Mouse (Mus musculus) hindlimb bud, embryonic 11.5 days (tissue): ENCODE measurements around the gene Csad.

Experiments
- DNase-seq: peaks from one replicate; pipeline ENCODE4 v3.0.0-alpha.2; 2012; ENCODE audit warnings: low read depth, low spot score; ENCODE audit errors: extremely low spot score

Gene Csad

DNA sequence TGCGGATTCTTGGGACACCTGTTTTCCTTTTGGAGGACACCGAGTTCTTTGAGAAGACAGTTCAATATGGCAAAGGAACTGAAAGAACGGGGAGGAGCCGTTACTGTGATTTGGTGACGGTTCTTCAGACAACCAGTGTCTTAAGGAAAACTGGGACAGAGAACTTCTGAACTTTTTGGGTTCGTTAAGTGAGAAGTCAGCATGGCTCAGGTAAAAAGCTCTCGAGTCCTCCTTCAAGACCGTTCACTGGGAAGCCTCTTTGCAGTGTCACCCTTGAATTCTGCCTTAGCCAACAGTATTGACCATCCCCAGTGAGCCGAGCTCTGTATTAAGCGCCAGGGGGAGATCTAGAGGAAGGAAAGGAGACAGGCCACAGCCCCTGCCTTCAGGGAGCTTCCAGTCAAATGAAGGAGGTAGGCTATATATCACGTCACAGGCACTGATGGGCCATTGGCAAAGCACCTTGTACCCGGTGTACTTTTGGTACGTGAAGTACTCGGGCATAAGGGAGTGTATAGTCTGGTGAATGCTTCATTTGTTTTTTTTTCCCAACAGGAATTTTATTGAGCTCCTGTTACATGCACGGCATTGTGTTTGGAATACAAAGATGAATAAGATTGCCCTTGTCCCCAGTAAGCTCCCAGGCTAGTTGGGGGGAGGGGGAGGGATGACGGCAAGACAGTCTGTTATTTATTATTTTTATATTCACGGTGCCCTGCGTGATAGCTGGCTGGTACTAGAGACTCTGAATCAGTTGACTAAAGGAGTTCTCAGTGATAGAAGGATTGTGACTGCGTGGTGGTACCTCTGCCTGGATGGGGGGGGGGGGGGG, at the start of gene Csad:
Csad (minus strand) TSS at position 51 of the 832 bp plus-strand sequence.
- DNase-seq: no peak

DNA sequence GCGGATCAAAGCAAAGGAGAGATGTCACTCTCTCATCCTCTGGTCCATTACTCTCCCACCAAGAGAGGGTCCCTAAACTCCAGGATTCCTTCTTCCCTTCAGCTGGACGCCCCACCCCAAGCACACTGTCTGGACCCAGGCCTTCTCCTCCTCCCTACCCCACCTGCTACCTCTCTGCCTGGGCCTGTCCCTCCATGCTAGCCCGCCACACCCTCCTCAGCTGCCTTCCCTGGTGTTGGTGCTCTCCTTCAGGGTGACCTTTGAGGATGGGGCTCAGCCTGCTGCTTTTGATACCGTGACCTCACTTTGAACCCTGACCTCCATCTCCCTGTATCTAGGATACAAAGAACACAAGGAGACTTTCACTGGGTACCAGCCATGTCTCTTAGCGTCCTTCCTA, 46.0 kb upstream of the Csad start:
- DNase-seq: no peak

DNA sequence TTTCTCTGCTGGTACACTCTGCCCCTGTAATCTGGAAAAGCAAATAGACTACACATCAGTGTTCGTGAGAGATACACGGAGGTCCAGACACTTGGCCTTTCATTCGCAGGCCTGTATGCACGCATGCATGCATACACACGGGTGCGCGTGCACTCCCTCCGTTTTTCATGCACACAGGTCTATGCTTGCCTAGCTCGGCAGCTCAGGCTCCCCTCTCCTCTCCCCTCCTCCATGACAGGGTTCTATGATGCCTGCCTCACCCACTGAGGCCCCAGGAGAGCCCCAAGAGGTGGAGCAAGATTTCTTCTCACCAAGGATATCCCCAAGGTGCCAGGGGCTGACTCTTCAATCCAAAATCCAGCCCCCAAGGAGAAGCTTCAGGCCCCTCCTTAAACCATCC, 45.4 kb upstream of the Csad start:
- DNase-seq: no peak

DNA sequence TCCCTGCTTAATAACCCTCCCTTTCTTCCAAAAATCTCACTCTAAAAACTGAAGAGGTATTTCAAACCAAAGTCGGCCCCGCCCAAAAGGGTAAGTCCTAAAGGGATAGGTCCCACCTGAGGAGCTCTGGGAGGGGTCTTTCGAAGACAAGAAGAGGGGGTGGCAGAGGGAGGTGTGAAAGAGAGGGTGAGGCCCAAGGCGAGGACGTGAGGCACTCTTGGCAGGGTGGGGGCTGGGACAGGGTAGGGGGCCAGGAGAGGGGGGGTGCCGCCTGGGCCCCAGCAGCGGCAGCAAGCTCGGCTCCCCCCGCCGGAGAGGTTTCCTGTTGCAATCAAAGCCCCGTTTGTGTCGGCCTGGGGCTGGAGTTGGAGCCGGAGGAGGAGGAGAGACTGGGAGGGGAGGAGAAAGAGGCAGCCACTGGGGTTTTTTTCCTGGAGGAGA, 44.7 kb upstream of the Csad start:
- DNase-seq: no peak

DNA sequence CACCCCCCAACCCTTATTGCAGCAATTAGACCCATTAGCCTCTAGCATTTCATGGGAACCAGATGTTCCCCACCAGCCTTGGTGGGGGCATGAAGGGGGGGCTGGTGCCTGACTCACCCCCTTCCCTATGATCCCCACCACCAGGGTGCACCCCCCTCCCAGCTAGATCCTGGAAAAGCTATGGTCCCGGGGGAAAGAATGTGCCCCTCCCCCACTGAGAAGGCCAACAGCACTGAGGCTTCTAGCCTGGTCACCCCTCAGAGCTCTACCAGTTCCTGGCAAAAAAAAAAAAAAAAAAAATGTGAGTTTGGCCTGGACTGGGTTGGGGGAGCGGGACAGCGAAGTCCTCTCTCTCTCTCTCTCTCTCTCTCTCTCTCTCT, 44.3 kb upstream of the Csad start:
- DNase-seq: no peak

DNA sequence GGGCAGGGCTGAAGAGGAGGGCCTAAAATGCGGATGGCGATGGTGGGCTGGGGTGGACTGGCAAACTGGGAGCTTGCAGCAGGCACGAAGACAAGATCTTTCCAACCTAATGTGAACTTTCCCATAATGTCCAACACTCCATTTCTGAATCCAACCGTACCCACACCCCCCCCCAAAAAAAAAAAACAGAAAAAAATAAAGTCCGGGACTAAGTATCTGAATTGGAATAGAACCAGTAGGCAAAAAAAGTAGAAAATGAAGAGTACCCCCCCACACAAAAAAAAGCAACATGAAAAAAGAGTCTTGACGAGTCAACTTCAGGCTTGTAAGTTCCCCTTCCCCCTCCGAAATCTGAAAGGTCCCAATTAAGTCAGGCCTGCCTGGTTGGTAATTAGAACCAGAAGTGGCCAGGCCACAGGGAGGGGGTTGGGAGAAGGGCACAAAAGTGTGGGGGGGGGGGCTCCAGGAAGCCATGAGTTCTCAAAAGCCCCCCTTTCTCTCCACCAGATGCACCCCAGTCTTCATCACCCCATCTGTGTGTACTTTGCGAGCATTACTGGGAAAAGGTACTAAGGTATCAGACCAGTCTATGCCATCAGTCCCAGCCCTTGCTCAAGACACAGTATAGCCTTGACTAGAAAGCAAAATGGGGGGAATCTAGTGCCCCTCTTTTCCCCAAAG, 43.7 kb upstream of the Csad start:
- no peak for DNase-seq

DNA sequence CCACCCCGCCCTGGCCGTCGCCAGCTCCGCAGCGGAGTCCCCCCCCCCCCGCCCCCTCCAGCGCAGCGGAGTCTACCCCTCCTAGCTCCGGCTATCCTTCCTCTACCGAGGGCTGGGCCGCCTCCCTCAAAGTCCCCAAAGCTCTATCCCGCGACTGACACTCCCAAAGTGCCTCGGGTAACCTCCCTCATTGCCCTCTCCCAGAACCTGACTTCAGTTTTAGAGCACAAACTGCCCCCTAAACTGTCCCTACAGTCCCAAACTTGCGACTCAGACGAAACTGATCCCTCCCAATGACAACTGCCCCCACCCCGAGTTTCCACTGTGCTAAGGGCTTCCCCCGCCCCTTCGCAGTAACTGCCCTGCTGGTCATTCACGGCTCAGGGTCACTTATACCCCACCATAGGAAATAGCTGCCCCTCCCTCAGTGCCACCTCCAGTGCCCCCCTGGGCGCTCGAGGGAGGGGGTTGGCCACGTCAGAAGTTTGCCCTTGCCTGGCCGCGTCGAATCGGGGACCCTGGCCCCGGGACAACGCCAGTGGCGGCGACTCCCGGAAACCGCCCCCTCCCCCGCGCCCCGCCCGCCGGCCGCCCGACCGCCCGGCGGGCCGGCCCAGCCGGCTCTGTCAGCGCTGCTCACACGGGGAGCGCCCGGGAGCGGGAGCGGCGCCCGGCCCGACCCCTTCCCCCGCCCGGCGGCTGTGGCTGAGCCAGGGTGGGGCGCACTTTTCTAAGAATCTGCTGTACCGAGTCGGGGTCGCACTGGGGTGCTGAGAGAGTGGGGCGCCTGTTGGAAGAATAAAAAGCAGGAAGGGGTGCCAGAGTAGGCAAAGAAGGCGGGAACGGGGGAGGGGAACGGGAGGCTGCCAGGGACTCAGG, 43.0 kb upstream of the Csad start:
- no peak for DNase-seq

DNA sequence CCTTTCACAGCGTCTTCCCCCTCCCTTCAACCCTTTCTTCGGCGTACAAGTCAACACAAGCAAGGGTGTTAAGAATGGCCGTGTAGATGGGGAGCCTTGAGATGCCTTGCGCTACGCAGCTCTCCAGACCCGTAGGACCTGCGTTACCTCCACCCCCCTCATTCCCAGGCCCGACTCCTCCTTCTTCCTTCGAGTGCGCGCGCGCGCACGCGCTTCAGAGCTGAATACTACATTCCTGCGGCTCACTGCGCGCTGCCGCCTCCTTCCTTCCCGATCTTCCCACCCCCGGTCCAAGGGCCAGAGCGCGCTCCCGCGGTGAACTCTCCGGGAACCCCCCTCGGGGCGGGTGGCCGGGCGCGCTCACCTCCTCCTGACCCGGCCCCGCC, 42.3 kb upstream of the Csad start:
- peak; percentile 91 for DNase-seq

DNA sequence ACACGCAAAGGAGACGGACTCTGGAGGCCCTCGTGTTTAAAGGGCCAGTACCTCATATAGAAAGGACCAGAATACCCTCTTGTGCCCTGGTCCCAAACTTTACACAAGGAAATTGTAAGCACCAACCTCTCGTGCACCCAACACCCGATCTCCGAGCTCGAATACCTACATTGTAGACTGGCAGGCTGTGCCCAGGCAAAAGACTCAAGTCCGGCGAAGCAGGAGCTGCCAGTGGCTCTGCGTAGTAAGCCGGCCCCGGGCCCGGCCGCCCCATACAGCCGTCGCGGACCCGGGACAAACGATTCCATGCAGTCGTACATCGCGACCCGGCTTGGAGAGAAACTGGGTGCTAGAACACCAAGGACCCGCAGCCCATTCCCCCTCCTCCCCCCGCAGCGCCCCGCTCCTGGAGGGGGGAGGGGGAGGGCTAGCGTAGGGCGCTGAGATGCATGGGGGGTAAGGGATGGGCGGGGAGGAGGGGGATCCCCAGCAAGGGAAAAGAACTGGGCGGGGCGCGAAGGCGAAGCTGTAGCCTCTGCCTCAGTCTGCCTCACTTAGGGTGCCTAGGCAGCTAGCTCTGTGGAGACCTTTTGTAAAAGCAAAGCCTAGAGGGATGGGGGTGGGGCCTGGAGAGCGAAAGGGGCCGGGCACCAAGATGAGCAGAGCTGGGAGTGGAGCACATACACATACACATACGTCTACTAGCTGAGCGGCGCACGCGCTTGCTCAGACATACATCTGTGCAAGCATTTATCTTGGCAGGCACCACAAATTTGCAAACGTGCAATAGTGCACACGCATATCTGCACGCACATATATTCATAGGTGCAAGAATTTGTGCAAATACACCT, 41.6 kb upstream of the Csad start:
- no peak for DNase-seq

DNA sequence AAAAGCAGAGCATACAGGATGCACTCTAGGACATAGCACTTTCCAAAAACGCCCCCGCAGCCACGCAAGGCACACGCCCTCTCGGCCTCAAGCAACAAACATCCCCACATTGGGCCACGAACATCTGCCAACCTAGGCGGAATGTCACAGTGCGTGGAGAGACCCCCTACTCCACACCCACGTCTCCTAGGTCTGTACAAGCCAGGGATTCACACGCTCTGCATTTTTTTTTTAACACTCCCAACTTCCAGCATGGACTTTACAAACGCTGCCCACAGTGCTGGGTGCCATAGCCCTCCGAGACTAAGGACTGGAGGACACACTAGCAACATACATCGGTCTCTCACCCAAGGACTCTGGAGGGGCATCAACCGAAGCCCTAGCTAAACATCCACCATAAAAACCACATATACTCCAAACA, 40.9 kb upstream of the Csad start:
- DNase-seq: no peak

DNA sequence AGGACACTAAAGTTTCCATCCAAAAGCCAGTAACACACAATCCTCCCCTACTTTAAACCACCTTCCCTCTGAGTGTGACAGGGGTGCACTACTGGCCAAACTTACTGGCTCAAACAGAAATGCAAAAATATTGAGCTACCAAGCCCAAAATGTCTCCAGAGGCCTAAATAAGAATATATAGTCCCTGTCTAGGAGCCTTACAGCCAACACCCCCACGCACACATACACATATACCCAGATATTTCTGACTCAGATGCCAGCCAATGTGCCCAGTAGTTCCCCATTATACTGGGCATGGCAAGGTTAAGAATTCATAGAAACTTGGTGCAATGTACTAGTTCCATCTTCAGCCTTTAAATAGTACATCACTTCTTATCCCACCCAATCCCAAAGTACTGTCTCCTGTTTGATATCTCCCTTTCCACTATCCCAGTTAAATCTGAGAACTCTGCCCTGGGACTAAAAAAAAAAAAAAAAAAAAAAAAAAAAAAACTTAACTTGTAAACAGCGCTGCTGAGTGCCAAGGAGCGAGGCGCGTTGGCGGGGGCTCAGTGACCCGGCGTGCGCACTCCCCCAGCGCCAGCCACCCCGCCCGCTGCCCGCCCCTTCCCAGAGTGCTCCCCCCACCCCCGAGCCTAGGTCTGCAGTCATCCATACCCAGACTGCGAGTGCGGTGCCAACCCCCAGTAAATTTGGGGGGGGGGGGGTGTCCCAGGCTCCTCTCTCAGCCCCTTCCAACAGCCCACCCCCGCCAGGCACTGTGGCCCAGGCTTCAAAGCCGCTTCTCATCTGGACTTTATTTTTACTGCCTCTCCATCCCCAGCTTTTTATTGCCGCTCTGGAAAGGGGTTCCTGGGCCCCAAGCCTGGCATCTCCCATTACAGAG, 40.0 kb upstream of the Csad start:
- no peak for DNase-seq

DNA sequence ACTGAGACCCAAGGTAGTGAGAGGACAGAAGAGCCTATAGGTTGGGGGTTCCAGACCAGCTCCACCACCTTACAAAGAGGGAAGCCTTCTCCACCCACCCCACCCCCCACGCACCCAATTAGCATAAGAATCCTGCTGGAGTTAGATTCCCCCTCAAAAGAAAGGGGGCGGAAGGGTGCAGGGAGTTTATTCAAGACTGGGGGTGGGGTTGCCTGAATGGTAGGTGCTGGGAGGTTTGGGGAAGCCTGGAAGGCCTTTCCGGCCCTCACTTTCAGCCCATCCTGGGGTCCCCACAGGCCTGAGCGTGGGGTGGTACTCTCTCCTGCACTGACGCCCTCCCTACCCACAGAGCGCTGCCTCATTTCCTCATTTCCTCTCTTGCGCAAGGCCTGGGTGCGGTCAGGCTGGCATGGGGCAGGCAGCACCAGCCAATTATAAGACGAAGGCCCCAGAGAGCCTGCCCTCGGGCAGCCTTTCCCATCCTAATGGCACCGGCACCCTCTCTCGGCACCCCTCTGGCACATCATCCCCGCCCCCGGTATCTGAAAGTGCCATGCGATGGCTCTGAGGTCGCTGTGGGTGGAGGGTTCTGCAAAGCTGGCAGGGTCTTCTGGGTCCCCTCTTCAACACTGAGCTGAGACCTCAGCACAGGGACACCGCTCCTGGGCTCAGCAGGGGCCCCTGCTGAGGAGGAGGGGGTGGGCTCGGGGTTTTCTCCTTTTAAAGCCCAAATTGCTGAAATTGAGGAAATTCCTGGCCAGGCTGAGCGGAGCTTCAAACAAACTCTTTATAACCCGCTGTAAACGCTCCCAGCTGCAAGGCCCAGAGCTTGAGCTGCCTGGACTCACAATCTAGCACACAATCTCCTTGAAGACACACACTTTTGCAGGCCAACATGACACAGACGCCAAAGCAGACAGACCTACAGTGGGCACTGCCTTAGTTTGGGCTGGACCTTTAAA, 39.0 kb upstream of the Csad start:
- no peak for DNase-seq

DNA sequence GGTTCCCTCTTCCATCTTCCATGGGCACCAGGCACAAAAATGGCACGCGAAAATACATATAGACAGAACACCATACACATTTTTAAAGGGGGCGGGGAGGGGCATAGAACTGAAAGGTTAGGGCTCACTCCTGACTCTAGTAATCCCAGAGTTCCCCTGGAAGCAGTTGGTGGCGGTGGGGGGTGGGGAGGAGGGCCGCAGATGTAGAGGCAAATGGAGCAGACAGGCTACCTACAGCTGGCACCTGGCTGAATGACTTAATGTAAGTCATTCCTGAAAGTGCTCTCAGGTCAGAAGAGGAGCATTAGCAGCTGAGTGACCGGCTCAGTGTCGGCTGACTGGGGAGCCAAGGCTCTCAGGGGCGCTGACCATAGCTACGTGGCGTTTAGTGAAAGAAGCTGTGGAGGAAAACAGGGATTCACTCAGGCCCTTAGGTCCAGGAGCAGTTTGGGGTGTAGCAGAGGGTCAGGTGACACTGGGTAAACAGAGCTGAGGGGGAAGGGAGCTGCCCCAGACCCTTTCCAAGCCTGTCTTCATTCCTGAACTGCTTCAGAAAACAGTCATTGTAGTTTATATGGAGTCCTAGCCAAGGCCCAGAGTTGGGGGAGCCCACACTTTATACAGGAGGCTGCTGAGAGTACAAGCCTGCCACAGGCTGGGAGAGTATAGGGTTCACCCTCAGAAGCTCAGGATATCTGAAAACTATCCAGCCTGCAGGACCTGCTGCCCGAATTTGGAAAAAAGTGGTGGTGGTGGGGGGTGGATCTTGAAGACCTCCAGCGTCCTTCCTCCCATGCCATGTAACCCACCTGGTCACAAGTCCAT, 38.1 kb upstream of the Csad start:
- no peak for DNase-seq

DNA sequence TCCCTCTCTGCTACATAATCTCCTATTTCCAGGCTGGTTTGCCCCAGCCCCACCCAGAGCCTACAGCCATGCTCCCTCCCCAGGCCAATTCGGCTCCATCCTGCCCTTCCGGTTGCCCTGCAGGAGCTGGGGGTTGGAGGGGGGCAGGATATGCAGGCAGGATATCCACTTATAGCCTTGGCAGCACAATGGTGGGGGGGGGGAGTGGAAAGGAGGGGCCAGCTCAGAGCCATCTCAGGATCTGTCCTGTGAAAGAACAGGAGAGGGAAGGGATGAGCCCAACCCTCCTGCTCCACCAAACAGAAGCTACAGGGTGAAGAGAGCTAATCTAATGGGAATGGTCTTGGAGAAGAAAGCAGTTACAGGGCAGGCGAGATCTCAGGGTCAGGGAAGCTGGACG, 36.1 kb upstream of the Csad start:
- DNase-seq: no peak

DNA sequence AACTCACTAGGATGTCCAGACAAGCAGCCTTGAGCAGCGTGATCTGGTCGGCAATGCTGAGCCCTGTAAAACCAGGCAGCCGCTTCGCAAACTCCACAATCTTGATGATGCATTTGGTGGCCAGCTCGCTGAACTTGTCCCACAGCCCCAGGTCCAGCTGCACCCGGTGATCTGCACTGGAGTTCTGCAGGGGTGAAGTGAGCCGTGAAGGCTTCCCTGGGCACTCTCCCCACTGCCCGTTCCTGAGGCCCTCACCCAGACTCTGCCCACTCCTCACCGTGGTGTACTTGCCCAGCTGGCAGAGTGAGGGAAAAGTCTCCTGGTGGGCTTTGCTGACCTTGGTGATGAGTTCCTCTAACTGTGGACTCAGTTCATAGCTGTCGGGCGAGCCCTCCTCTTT, 35.3 kb upstream of the Csad start:
- DNase-seq: no peak

DNA sequence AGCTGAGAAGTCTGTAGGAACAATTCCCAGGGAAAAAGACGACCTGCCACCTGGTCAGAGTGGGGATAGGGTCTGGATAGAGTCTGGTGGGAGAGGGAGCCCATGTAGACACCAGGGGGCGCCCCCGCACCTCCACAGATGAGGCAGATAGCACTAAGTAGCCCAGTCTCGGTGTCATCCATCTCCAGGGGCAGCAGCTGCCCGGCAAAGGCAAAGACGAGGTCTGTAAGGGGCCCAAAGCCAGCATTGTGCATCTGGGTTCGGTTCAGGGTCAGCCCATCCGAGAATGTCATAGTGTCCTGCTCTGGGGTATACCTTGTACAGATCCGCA, 34.7 kb upstream of the Csad start:
- DNase-seq: no peak

DNA sequence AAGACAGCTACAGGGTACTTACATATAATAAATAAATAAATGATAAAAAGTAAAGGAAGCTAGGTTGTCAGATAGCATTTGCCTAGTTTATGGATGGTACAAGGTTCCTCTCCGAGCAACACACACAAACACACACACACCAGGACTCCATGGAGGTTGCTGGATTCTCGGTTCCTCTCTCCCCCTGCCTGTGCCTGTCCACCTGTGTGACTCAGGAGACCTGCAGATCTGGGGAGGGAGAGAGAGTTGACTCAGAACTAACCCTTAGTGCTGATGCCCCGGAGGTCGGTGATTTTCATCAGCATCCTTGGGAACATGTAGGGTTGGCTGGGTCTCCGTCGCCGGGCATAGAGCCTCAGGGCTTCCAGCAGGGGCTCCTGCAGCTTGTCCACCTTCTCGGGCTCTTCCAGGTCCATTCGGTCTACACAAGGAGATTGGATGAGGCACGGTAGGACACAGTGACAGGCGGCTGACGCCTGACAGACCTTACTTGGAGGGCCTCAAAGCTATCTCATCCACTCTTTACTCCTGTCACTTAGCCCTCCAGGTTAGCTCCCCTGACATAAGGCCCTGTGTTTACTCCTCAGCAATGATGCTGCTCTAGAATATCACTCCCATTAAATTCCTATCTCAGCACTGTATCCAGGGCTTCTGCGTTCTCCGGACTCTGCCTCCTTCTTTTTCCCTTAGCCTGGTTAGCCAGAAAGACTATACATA, 34.2 kb upstream of the Csad start:
- no peak for DNase-seq
